Mouse (Mus musculus): ENCODE measurements around the gene Evpl.
"Not testable (repeated sequence)": the region's sequence is repeated elsewhere in the genome, so short reads cannot be mapped to it uniquely, and the experiment has no call there.

The Evpl gene

GRCm38 (mm10) chr11:116237742-116238395 lies at the start of gene Evpl:
Gene Evpl (minus strand): TSS chr11:116238077.
- no peak for DNase-seq

GRCm38 (mm10) chr11:116287351-116287750 lies 49.5 kb upstream of the Evpl start:
- DNase-seq = no peak

- DNase-seq = no peak
Measured at GRCm38 (mm10) chr11:116285770-116286191, 47.9 kb upstream of the Evpl start.

GRCm38 (mm10) chr11:116283982-116284381 lies 46.1 kb upstream of the Evpl start:
- DNase-seq = no peak

- no peak for DNase-seq
Measured at GRCm38 (mm10) chr11:116282912-116283521, 45.1 kb upstream of the Evpl start.

GRCm38 (mm10) chr11:116282089-116282488 lies 44.2 kb upstream of the Evpl start:
- no peak for DNase-seq

GRCm38 (mm10) chr11:116281671-116282070 lies 43.8 kb upstream of the Evpl start:
- DNase-seq = no peak

- DNase-seq = no peak
Measured at GRCm38 (mm10) chr11:116280751-116281663, 43.1 kb upstream of the Evpl start, which contains the start of gene Galr2. Gene Galr2 (plus strand): TSS chr11:116280939.

- DNase-seq = not testable (repeated sequence)
Measured at GRCm38 (mm10) chr11:116277184-116277583, 39.3 kb upstream of the Evpl start.

- peak; percentile 96 to 97 for DNase-seq
Measured at GRCm38 (mm10) chr11:116274045-116274666, 36.3 kb upstream of the Evpl start, which contains the start of gene Srp68. Gene Srp68 (minus strand): TSS chr11:116274217.

- DNase-seq = no peak
Measured at GRCm38 (mm10) chr11:116273469-116274044, 35.7 kb upstream of the Evpl start.

GRCm38 (mm10) chr11:116272589-116273468 lies 35.0 kb upstream of the Evpl start:
- no peak for DNase-seq

- no peak for DNase-seq
Measured at GRCm38 (mm10) chr11:116269560-116269959, 31.7 kb upstream of the Evpl start.

- no peak for DNase-seq
Measured at GRCm38 (mm10) chr11:116268313-116268712, 30.4 kb upstream of the Evpl start.

- no peak for DNase-seq
Measured at GRCm38 (mm10) chr11:116267637-116268036, 29.8 kb upstream of the Evpl start.

GRCm38 (mm10) chr11:116265850-116266249 lies 28.0 kb upstream of the Evpl start:
- no peak for DNase-seq

- DNase-seq = no peak
Measured at GRCm38 (mm10) chr11:116265352-116265751, 27.5 kb upstream of the Evpl start.

GRCm38 (mm10) chr11:116260259-116260658 lies 22.4 kb upstream of the Evpl start:
- DNase-seq = no peak

- DNase-seq = no peak
Measured at GRCm38 (mm10) chr11:116259461-116259860, 21.6 kb upstream of the Evpl start.

- no peak for DNase-seq
Measured at GRCm38 (mm10) chr11:116255982-116256675, 18.3 kb upstream of the Evpl start.
